In the genomic region with DNA sequence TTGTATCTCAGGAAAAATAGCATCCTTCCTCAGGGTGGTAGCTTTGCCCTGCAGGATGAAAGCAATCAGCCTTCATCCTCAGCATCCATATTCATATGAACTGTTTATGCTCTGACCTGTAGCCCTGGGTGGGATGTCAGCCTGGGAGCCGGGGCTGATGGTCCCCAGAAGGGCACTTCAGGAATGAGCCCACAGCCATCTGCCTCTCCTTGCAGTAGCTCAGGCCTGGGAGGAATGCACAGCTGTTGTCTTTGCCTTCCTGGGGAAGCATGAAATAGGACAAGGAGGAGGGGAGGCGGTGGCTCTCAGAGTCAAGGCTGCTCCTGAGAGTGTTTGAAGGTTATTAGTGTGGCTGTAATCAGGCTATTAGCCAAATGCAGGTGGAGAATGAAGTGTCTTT, we compare ENCODE assay signal across 21 mouse cellular contexts.
DNase-seq lines count a peak whose midpoint lies in the region; ATAC-seq and TF ChIP-seq lines count a peak whose summit lies in the region.
"Had no signal": no experiment of that assay in that cellular context is flagged by ENCODE, and none has a peak within 500 bp of the region (broad histone marks: within the 10 kb centered on the region; RNA-seq: fewer than 3 reads in every experiment).

No protein-coding gene starts in this region.

- no peak overlapping the region for H3K9ac ChIP-seq in hindbrain, embryonic 13.5 days
- no peak overlapping the region for H3K9ac ChIP-seq in hindbrain, embryonic 14.5 days
- no peak overlapping the region for H3K9ac ChIP-seq in midbrain, embryonic 12.5 days (replicated peaks)
- no peak overlapping the region for H3K9ac ChIP-seq in midbrain, embryonic 15.5 days
- H3K9ac ChIP-seq: liver, embryonic 13.5 days had no signal

- H3K4me1 ChIP-seq in hindbrain, embryonic 13.5 days (replicated peaks) = peaks cover 7% of the 10 kb centered on the region
- H3K4me1 ChIP-seq in hindbrain, embryonic 14.5 days (replicated peaks; ENCODE audit: control insufficient read depth, insufficient read depth, low read length) = 0 out of 2 replicates have a peak, but pooled peaks cover 4% of the 10 kb centered on the region
- no peaks in the 10 kb centered on the region for H3K4me1 ChIP-seq in midbrain, embryonic 12.5 days
- H3K4me1 ChIP-seq in midbrain, embryonic 15.5 days = no peaks in the 10 kb centered on the region
- peaks cover 12% of the 10 kb centered on the region for H3K4me1 ChIP-seq in olfactory bulb, adult 2 months (ENCODE audit: control insufficient read depth, insufficient read depth, low read length)
- H3K4me1 ChIP-seq: liver, embryonic 13.5 days had no signal

- intact Hi-C loops in heart, postnatal 36 days (cut with DNase I) = no loop called here

- no peak for TF ChIP-seq CTCF in olfactory bulb, adult 2 months (IDR thresholded peaks at IDR 0.05; ENCODE audit: insufficient read depth, low read depth, low read length)

- no peaks in the 10 kb centered on the region for H3K36me3 ChIP-seq in hindbrain, embryonic 13.5 days
- no peaks in the 10 kb centered on the region for H3K36me3 ChIP-seq in hindbrain, embryonic 14.5 days (replicated peaks; ENCODE audit: control insufficient read depth, insufficient read depth)
- H3K36me3 ChIP-seq in midbrain, embryonic 12.5 days = no peaks in the 10 kb centered on the region
- no peaks in the 10 kb centered on the region for H3K36me3 ChIP-seq in midbrain, embryonic 15.5 days (replicated peaks)
- H3K36me3 ChIP-seq: liver, embryonic 13.5 days had no signal

- no peaks in the 10 kb centered on the region for H3K27me3 ChIP-seq in hindbrain, embryonic 13.5 days
- H3K27me3 ChIP-seq in hindbrain, embryonic 14.5 days (ENCODE audit: control insufficient read depth, insufficient read depth, low read length) = no peaks in the 10 kb centered on the region
- H3K27me3 ChIP-seq in midbrain, embryonic 12.5 days = no peaks in the 10 kb centered on the region
- H3K27me3 ChIP-seq in midbrain, embryonic 15.5 days (replicated peaks) = no peaks in the 10 kb centered on the region

- 50% methylated on average over 2 of the region's 2 CpGs for WGBS in hindbrain, embryonic 13.5 days
- 46% methylated on average over 2 of the region's 2 CpGs for WGBS in hindbrain, embryonic 14.5 days
- 74% methylated on average over 2 of the region's 2 CpGs for WGBS in midbrain, embryonic 12.5 days
- WGBS in midbrain, embryonic 15.5 days = 58% methylated on average over 2 of the region's 2 CpGs
- WGBS in olfactory bulb, adult 2 months = 54% methylated on average over 2 of the region's 2 CpGs

- DNase-seq in hindbrain, embryonic 14.5 days (ENCODE audit: low spot score) = no peak
- peak; percentile 46 for DNase-seq in cerebellum, adult 8-10 months
- DNase-seq in urinary bladder, postnatal 25 days (ENCODE audit: low spot score) = no peak
- no peak for DNase-seq in heart, postnatal 36 days
- DNase-seq: adrenal gland, adult 2 months; gastrocnemius, postnatal 14 days; heart, adult 11 months; kidney, postnatal 25 days; liver, embryonic 13.5 days; lung, adult 2 months; lung, postnatal 14 days; right cerebral cortex, adult 18-20 months; right cerebral cortex, postnatal 4 days; thymus, postnatal 14 days had no signal

- TF ChIP-seq POLR2A in olfactory bulb, adult 2 months (IDR thresholded peaks at IDR 0.05; ENCODE audit: insufficient read depth, low read depth, low read length) = no peak

- no peak overlapping the region for H3K4me3 ChIP-seq in hindbrain, embryonic 13.5 days
- no peak overlapping the region for H3K4me3 ChIP-seq in hindbrain, embryonic 14.5 days (replicated peaks; ENCODE audit: low read length)
- no peak overlapping the region for H3K4me3 ChIP-seq in midbrain, embryonic 12.5 days
- H3K4me3 ChIP-seq in midbrain, embryonic 15.5 days = no peak overlapping the region
- H3K4me3 ChIP-seq in olfactory bulb, adult 2 months (ENCODE audit: insufficient read depth, low read depth, low read length) = no peak overlapping the region
- H3K4me3 ChIP-seq: liver, embryonic 13.5 days had no signal

- ATAC-seq in hindbrain, embryonic 13.5 days (ENCODE audit: low FRiP score) = no peak
- ATAC-seq in hindbrain, embryonic 14.5 days (ENCODE audit: low FRiP score) = no peak; the same call in 1 of the 2 replicates
- ATAC-seq in midbrain, embryonic 12.5 days (ENCODE audit: low FRiP score, low read depth) = no peak
- ATAC-seq in midbrain, embryonic 15.5 days (replicated peaks) = no peak
- ATAC-seq: forebrain, embryonic 14.5 days; intestine, postnatal 0 days had no signal

- no peaks in the 10 kb centered on the region for H3K9me3 ChIP-seq in hindbrain, embryonic 13.5 days
- no peaks in the 10 kb centered on the region for H3K9me3 ChIP-seq in hindbrain, embryonic 14.5 days (ENCODE audit: control insufficient read depth, low read length)
- H3K9me3 ChIP-seq in midbrain, embryonic 12.5 days = no peaks in the 10 kb centered on the region
- no peaks in the 10 kb centered on the region for H3K9me3 ChIP-seq in midbrain, embryonic 15.5 days
- H3K9me3 ChIP-seq: liver, embryonic 13.5 days had no signal

- no peak overlapping the region for H3K4me2 ChIP-seq in hindbrain, embryonic 13.5 days
- no peak overlapping the region for H3K4me2 ChIP-seq in hindbrain, embryonic 14.5 days (replicated peaks)
- no peak overlapping the region for H3K4me2 ChIP-seq in midbrain, embryonic 12.5 days (replicated peaks)
- no peak overlapping the region for H3K4me2 ChIP-seq in midbrain, embryonic 15.5 days
- H3K4me2 ChIP-seq: heart, embryonic 11.5 days; liver, embryonic 13.5 days had no signal

- 0 out of 2 replicates have a peak overlapping the region, but pooled peaks have one; percentile 19 for H3K27ac ChIP-seq in hindbrain, embryonic 13.5 days
- H3K27ac ChIP-seq in hindbrain, embryonic 14.5 days = no peak overlapping the region
- H3K27ac ChIP-seq in midbrain, embryonic 12.5 days (replicated peaks) = 0 out of 2 replicates have a peak overlapping the region, but pooled peaks have one; percentile 30
- no peak overlapping the region for H3K27ac ChIP-seq in midbrain, embryonic 15.5 days
- H3K27ac ChIP-seq in olfactory bulb, adult 2 months (ENCODE audit: insufficient read depth, low read depth, low read length) = peak overlapping the region; percentile 85
- H3K27ac ChIP-seq: liver, embryonic 13.5 days had no signal

Comparison
In these comparisons a context has a peak if more than half of its experiments do, and no peak if none do; other contexts are left out.
1. H3K27ac ChIP-seq: peak in hindbrain, embryonic 13.5 days (single experiment), midbrain, embryonic 12.5 days (single experiment) and olfactory bulb, adult 2 months (single experiment); none in hindbrain, embryonic 14.5 days (single experiment) and midbrain, embryonic 15.5 days (single experiment).